Comparison of ENCODE assay signal across 10 mouse cellular contexts in genomic region chr8:69904096-69904495, GRCm38 (mm10). TPM values are rescaled to one million over a fixed set of nuclear protein-coding genes. Genes with fewer than 3 reads are reported as not detected.
DNase-seq lines count a peak whose midpoint lies in the region; ATAC-seq lines count a peak whose summit lies in the region.
"Had no signal": no experiment of that assay in that cellular context is flagged by ENCODE, and none has a peak within 500 bp of the region (broad histone marks: within the 10 kb centered on the region; RNA-seq: fewer than 3 reads in every experiment).

No protein-coding gene starts in this region.

- H3K36me3 ChIP-seq in heart, embryonic 13.5 days = peaks cover 29% of the 10 kb centered on the region
- peaks cover 29% of the 10 kb centered on the region for H3K36me3 ChIP-seq in embryonic facial prominence, embryonic 10.5 days (replicated peaks)
- H3K36me3 ChIP-seq in intestine, embryonic 15.5 days = peaks cover 9% of the 10 kb centered on the region; the same call in 1 of the 2 replicates
- H3K36me3 ChIP-seq in midbrain, embryonic 13.5 days = peaks cover 15% of the 10 kb centered on the region

- no peak for DNase-seq in heart, adult 18-20 months
- no peak for DNase-seq in embryonic facial prominence, embryonic 10.5 days (ENCODE audit: low spot score)
- no peak for DNase-seq in gastrocnemius, adult 18-20 months (ENCODE audit: low spot score)
- DNase-seq: heart, adult 11 months; kidney, postnatal 4 days had no signal

- H3K4me2 ChIP-seq in heart, embryonic 13.5 days = peak overlapping the region; percentile 95
- H3K4me2 ChIP-seq in intestine, embryonic 15.5 days (replicated peaks) = peak overlapping the region; percentile 96; the same call in 1 of the 2 replicates
- H3K4me2 ChIP-seq in midbrain, embryonic 13.5 days (replicated peaks) = peak overlapping the region; percentile 98; the same call in 1 of the 2 replicates

- H3K27ac ChIP-seq in heart, embryonic 13.5 days (replicated peaks) = no peak overlapping the region
- H3K27ac ChIP-seq in embryonic facial prominence, embryonic 10.5 days (replicated peaks) = peak overlapping the region; percentile 19; the same call in 1 of the 2 replicates
- H3K27ac ChIP-seq in intestine, embryonic 15.5 days = no peak overlapping the region
- no peak overlapping the region for H3K27ac ChIP-seq in midbrain, embryonic 13.5 days

- no peak overlapping the region for H3K9ac ChIP-seq in heart, embryonic 13.5 days
- H3K9ac ChIP-seq in intestine, embryonic 15.5 days = no peak overlapping the region
- no peak overlapping the region for H3K9ac ChIP-seq in midbrain, embryonic 13.5 days (replicated peaks)

- peak overlapping the region; percentile 75; the same call in 1 of the 2 replicates for H3K4me3 ChIP-seq in heart, embryonic 13.5 days
- H3K4me3 ChIP-seq in embryonic facial prominence, embryonic 10.5 days = peak overlapping the region; percentile 72
- no peak overlapping the region for H3K4me3 ChIP-seq in intestine, embryonic 15.5 days (replicated peaks)
- no peak overlapping the region for H3K4me3 ChIP-seq in midbrain, embryonic 13.5 days (replicated peaks)

- 71% methylated on average over 8 of the region's 8 CpGs for WGBS in heart, embryonic 13.5 days
- WGBS in embryonic facial prominence, embryonic 10.5 days = 81% methylated on average over 8 of the region's 8 CpGs
- 75% methylated on average over 8 of the region's 8 CpGs for WGBS in intestine, embryonic 15.5 days
- 79% methylated on average over 8 of the region's 8 CpGs for WGBS in midbrain, embryonic 13.5 days

- H3K9me3 ChIP-seq in heart, embryonic 13.5 days = no peaks in the 10 kb centered on the region
- no peaks in the 10 kb centered on the region for H3K9me3 ChIP-seq in embryonic facial prominence, embryonic 10.5 days
- no peaks in the 10 kb centered on the region for H3K9me3 ChIP-seq in intestine, embryonic 15.5 days
- H3K9me3 ChIP-seq in midbrain, embryonic 13.5 days = no peaks in the 10 kb centered on the region

- no peaks in the 10 kb centered on the region for H3K27me3 ChIP-seq in heart, embryonic 13.5 days (replicated peaks)
- no peaks in the 10 kb centered on the region for H3K27me3 ChIP-seq in embryonic facial prominence, embryonic 10.5 days (replicated peaks; ENCODE audit: low read depth, poor library complexity, severe bottlenecking)
- H3K27me3 ChIP-seq in intestine, embryonic 15.5 days (replicated peaks) = no peaks in the 10 kb centered on the region
- no peaks in the 10 kb centered on the region for H3K27me3 ChIP-seq in midbrain, embryonic 13.5 days

- no peak for ATAC-seq in heart, embryonic 13.5 days (ENCODE audit: extremely low read depth, insufficient number of reproducible peaks, low FRiP score, low TSS enrichment)
- ATAC-seq in intestine, embryonic 15.5 days = no peak
- no peak for ATAC-seq in midbrain, embryonic 13.5 days
- no peak for ATAC-seq in megakaryocyte, adult 5-6 weeks (ENCODE audit: poor library complexity, severe bottlenecking)

- H3K4me1 ChIP-seq in heart, embryonic 13.5 days = peaks cover 67% of the 10 kb centered on the region
- peaks cover 40% of the 10 kb centered on the region for H3K4me1 ChIP-seq in embryonic facial prominence, embryonic 10.5 days
- peaks cover 20% of the 10 kb centered on the region for H3K4me1 ChIP-seq in intestine, embryonic 15.5 days (replicated peaks)
- H3K4me1 ChIP-seq in midbrain, embryonic 13.5 days (replicated peaks) = peaks cover 39% of the 10 kb centered on the region

RNA-seq across cellular contexts. Expression of gene Yjefn3, which starts 1.6 kb away (rescaled TPM):
- polyA plus RNA-seq in heart, embryonic 13.5 days (2015; fragmentation: Nextera tagmentation; extraction: Ambion mirVana) = 8.1 and 8.2 TPM in 2 replicates
- total RNA-seq in heart, adult 18-20 months (2021) = 10 to 100 TPM; 13.7 to 14.2 TPM
- polyA plus RNA-seq in embryonic facial prominence, embryonic 10.5 days (2016; fragmentation: Nextera tagmentation; extraction: Ambion mirVana) = 4.2 and 4.3 TPM in 2 replicates
- polyA plus RNA-seq in intestine, embryonic 15.5 days (2015; fragmentation: Nextera tagmentation; extraction: Ambion mirVana) = 3.9 and 4.2 TPM in 2 replicates
- polyA plus RNA-seq in midbrain, embryonic 13.5 days (2015; fragmentation: Nextera tagmentation; extraction: Ambion mirVana) = 9.1 and 10.8 TPM in 2 replicates
- total RNA-seq in megakaryocyte, adult 5-6 weeks (2015) = 3.1 TPM in 1 of 2 replicates, not detected in the other
- total RNA-seq in megakaryocyte, adult 5-6 weeks (2017) = not detected in 2 replicates
- total RNA-seq in gastrocnemius, adult 18-20 months (2021) = 1 to 10 TPM; 8.3 to 9.7 TPM
- polyA plus RNA-seq: macrophage had no signal

RNA-seq across cellular contexts. Expression of gene Ndufa13, which starts 1.7 kb away (rescaled TPM):
- polyA plus RNA-seq in heart, embryonic 13.5 days (2015; fragmentation: Nextera tagmentation; extraction: Ambion mirVana) = 304 and 343 TPM in 2 replicates
- total RNA-seq in heart, adult 18-20 months (2021) = 100 to 1,000 TPM; 455 to 494 TPM
- polyA plus RNA-seq in embryonic facial prominence, embryonic 10.5 days (2016; fragmentation: Nextera tagmentation; extraction: Ambion mirVana) = 159 and 164 TPM in 2 replicates
- polyA plus RNA-seq in intestine, embryonic 15.5 days (2015; fragmentation: Nextera tagmentation; extraction: Ambion mirVana) = 212 and 213 TPM in 2 replicates
- polyA plus RNA-seq in midbrain, embryonic 13.5 days (2015; fragmentation: Nextera tagmentation; extraction: Ambion mirVana) = 174 and 181 TPM in 2 replicates
- total RNA-seq in megakaryocyte, adult 5-6 weeks (2015) = 63.4 and 75.7 TPM in 2 replicates
- 120 and 143 TPM in 2 replicates for total RNA-seq in megakaryocyte, adult 5-6 weeks (2017)
- total RNA-seq in gastrocnemius, adult 18-20 months (2021) = 100 to 1,000 TPM; 347 to 364 TPM

RNA-seq across cellular contexts. Expression of gene Tssk6, which starts 2.1 kb away (rescaled TPM):
- polyA plus RNA-seq in heart, embryonic 13.5 days (2015; fragmentation: Nextera tagmentation; extraction: Ambion mirVana) = 1.9 and 2.2 TPM in 2 replicates
- total RNA-seq in heart, adult 18-20 months (2021) = under 1 TPM in 1 of 2 experiments, not detected in 1; 0.25 TPM
- polyA plus RNA-seq in embryonic facial prominence, embryonic 10.5 days (2016; fragmentation: Nextera tagmentation; extraction: Ambion mirVana) = 4.4 and 4.8 TPM in 2 replicates
- 2.8 and 3.4 TPM in 2 replicates for polyA plus RNA-seq in intestine, embryonic 15.5 days (2015; fragmentation: Nextera tagmentation; extraction: Ambion mirVana)
- 3.7 and 4.1 TPM in 2 replicates for polyA plus RNA-seq in midbrain, embryonic 13.5 days (2015; fragmentation: Nextera tagmentation; extraction: Ambion mirVana)
- 0.27 TPM in 1 of 2 replicates, not detected in the other for total RNA-seq in megakaryocyte, adult 5-6 weeks (2015)
- total RNA-seq in megakaryocyte, adult 5-6 weeks (2017) = 0.16 and 0.26 TPM in 2 replicates
- not detected for total RNA-seq in gastrocnemius, adult 18-20 months (2021)

RNA-seq across cellular contexts. Expression of gene Cilp2, which starts 16.6 kb away (rescaled TPM):
- 0.55 and 0.56 TPM in 2 replicates for polyA plus RNA-seq in heart, embryonic 13.5 days (2015; fragmentation: Nextera tagmentation; extraction: Ambion mirVana)
- total RNA-seq in heart, adult 18-20 months (2021) = 1 to 10 TPM; 1.2 to 1.4 TPM
- polyA plus RNA-seq in embryonic facial prominence, embryonic 10.5 days (2016; fragmentation: Nextera tagmentation; extraction: Ambion mirVana) = 0.39 and 0.54 TPM in 2 replicates
- polyA plus RNA-seq in intestine, embryonic 15.5 days (2015; fragmentation: Nextera tagmentation; extraction: Ambion mirVana) = 0.48 and 0.65 TPM in 2 replicates
- polyA plus RNA-seq in midbrain, embryonic 13.5 days (2015; fragmentation: Nextera tagmentation; extraction: Ambion mirVana) = 2.1 TPM in 2 replicates
- not detected in 2 replicates for total RNA-seq in megakaryocyte, adult 5-6 weeks (2015)
- not detected in 2 replicates for total RNA-seq in megakaryocyte, adult 5-6 weeks (2017)
- 1 to 10 TPM; 2.5 to 2.7 TPM for total RNA-seq in gastrocnemius, adult 18-20 months (2021)
- polyA plus RNA-seq: macrophage had no signal

Comparison
In these comparisons a context has a peak if more than half of its experiments do, and no peak if none do; other contexts are left out.
1. H3K4me3 ChIP-seq: peak in heart, embryonic 13.5 days (single experiment) and embryonic facial prominence, embryonic 10.5 days (single experiment); none in intestine, embryonic 15.5 days (single experiment) and midbrain, embryonic 13.5 days (single experiment).
2. Peak in every context shown above with its lines, with median percentiles within 50 percentile points of each other: H3K4me2 ChIP-seq.